Mouse (Mus musculus): ENCODE results near the gene Cactin.

Cactin gene

GRCm38 (mm10) chr10:81301321-81301720, 19.6 kb upstream of the Cactin start:
- Histone ChIP-seq H3K4me3 (replicated peaks; ENCODE audit: low read length) (no peak overlapping the region), H3K36me3 (ENCODE audit: insufficient read depth, low read length) (peaks cover 65% of the 10 kb centered on the region), H3K4me1 (replicated peaks; ENCODE audit: low read depth, low read length) (peaks cover 95% of the 10 kb centered on the region), H3K9me3 (ENCODE audit: low read length) (no peaks in the 10 kb centered on the region), H3K27me3 (ENCODE audit: insufficient read depth, low read length) (no peaks in the 10 kb centered on the region)
- TF ChIP-seq CTCF (conservative IDR thresholded peaks at IDR 0.05; ENCODE audit: low read length) = no peak
- no peak for TF ChIP-seq POU5F1 (IDR thresholded peaks at IDR 0.05; ENCODE audit: borderline replicate concordance, low read length)
- TF ChIP-seq NANOG (IDR thresholded peaks at IDR 0.05; ENCODE audit: borderline replicate concordance, low read length) = no peak

GRCm38 (mm10) chr10:81302288-81302687, 18.6 kb upstream of the Cactin start:
- Histone ChIP-seq H3K36me3 (ENCODE audit: insufficient read depth, low read length) (peaks cover 69% of the 10 kb centered on the region), H3K4me3 (replicated peaks; ENCODE audit: low read length) (no peak overlapping the region; the same call in 1 of the 2 replicates), H3K4me1 (replicated peaks; ENCODE audit: low read depth, low read length) (peaks cover 95% of the 10 kb centered on the region), H3K9me3 (ENCODE audit: low read length) (no peaks in the 10 kb centered on the region), H3K27me3 (ENCODE audit: insufficient read depth, low read length) (no peaks in the 10 kb centered on the region)
- TF ChIP-seq CTCF (conservative IDR thresholded peaks at IDR 0.05; ENCODE audit: low read length) (no peak), POU5F1 (IDR thresholded peaks at IDR 0.05; ENCODE audit: borderline replicate concordance, low read length) (no peak), NANOG (IDR thresholded peaks at IDR 0.05; ENCODE audit: borderline replicate concordance, low read length) (no peak)

- peaks cover 95% of the 10 kb centered on the region for H3K4me1 ChIP-seq (replicated peaks; ENCODE audit: low read depth, low read length)
- H3K4me3 ChIP-seq (replicated peaks; ENCODE audit: low read length) = no peak overlapping the region; the same call in 1 of the 2 replicates
- no peaks in the 10 kb centered on the region for H3K9me3 ChIP-seq (ENCODE audit: low read length)
- H3K27me3 ChIP-seq (ENCODE audit: insufficient read depth, low read length) = no peaks in the 10 kb centered on the region
- no peak for TF ChIP-seq CTCF (conservative IDR thresholded peaks at IDR 0.05; ENCODE audit: low read length)
- TF ChIP-seq POU5F1 (IDR thresholded peaks at IDR 0.05; ENCODE audit: borderline replicate concordance, low read length) = no peak
- TF ChIP-seq NANOG (IDR thresholded peaks at IDR 0.05; ENCODE audit: borderline replicate concordance, low read length) = no peak
- peaks cover 74% of the 10 kb centered on the region for H3K36me3 ChIP-seq (ENCODE audit: insufficient read depth, low read length)
These were observed 18.1 kb upstream of the Cactin start for GRCm38 (mm10) chr10:81302781-81303218.

- TF ChIP-seq CTCF (conservative IDR thresholded peaks at IDR 0.05; ENCODE audit: low read length) = no peak
- TF ChIP-seq NANOG (IDR thresholded peaks at IDR 0.05; ENCODE audit: borderline replicate concordance, low read length) = no peak
- no peak for TF ChIP-seq POU5F1 (IDR thresholded peaks at IDR 0.05; ENCODE audit: borderline replicate concordance, low read length)
- peaks cover 95% of the 10 kb centered on the region for H3K4me1 ChIP-seq (replicated peaks; ENCODE audit: low read depth, low read length)
- H3K4me3 ChIP-seq (replicated peaks; ENCODE audit: low read length) = no peak overlapping the region
- H3K36me3 ChIP-seq (ENCODE audit: insufficient read depth, low read length) = peaks cover 76% of the 10 kb centered on the region
- H3K27me3 ChIP-seq (ENCODE audit: insufficient read depth, low read length) = no peaks in the 10 kb centered on the region
- no peaks in the 10 kb centered on the region for H3K9me3 ChIP-seq (ENCODE audit: low read length)
These were observed 17.6 kb upstream of the Cactin start for GRCm38 (mm10) chr10:81303258-81303657.

GRCm38 (mm10) chr10:81303761-81304160, 17.1 kb upstream of the Cactin start:
- H3K27me3 ChIP-seq (ENCODE audit: insufficient read depth, low read length) = no peaks in the 10 kb centered on the region
- H3K4me3 ChIP-seq (replicated peaks; ENCODE audit: low read length) = no peak overlapping the region
- TF ChIP-seq CTCF (conservative IDR thresholded peaks at IDR 0.05; ENCODE audit: low read length) (no peak), POU5F1 (IDR thresholded peaks at IDR 0.05; ENCODE audit: borderline replicate concordance, low read length) (no peak), NANOG (IDR thresholded peaks at IDR 0.05; ENCODE audit: borderline replicate concordance, low read length) (no peak)
- no peaks in the 10 kb centered on the region for H3K9me3 ChIP-seq (ENCODE audit: low read length)
- peaks cover 93% of the 10 kb centered on the region for H3K4me1 ChIP-seq (replicated peaks; ENCODE audit: low read depth, low read length)
- H3K36me3 ChIP-seq (ENCODE audit: insufficient read depth, low read length) = peaks cover 77% of the 10 kb centered on the region

- peaks cover 77% of the 10 kb centered on the region for H3K36me3 ChIP-seq (ENCODE audit: insufficient read depth, low read length)
- TF ChIP-seq CTCF (conservative IDR thresholded peaks at IDR 0.05; ENCODE audit: low read length) (peak; percentile 72), NANOG (IDR thresholded peaks at IDR 0.05; ENCODE audit: borderline replicate concordance, low read length) (no peak), POU5F1 (IDR thresholded peaks at IDR 0.05; ENCODE audit: borderline replicate concordance, low read length) (no peak)
These were observed 16.2 kb upstream of the Cactin start for GRCm38 (mm10) chr10:81304597-81305238.

GRCm38 (mm10) chr10:81305663-81306062, 15.2 kb upstream of the Cactin start:
- H3K4me3 ChIP-seq (replicated peaks; ENCODE audit: low read length) = no peak overlapping the region
- H3K4me1 ChIP-seq (replicated peaks; ENCODE audit: low read depth, low read length) = peaks cover 93% of the 10 kb centered on the region
- H3K9me3 ChIP-seq (ENCODE audit: low read length) = no peaks in the 10 kb centered on the region
- H3K27me3 ChIP-seq (ENCODE audit: insufficient read depth, low read length) = no peaks in the 10 kb centered on the region
- TF ChIP-seq CTCF (conservative IDR thresholded peaks at IDR 0.05; ENCODE audit: low read length) (no peak), POU5F1 (IDR thresholded peaks at IDR 0.05; ENCODE audit: borderline replicate concordance, low read length) (no peak), NANOG (IDR thresholded peaks at IDR 0.05; ENCODE audit: borderline replicate concordance, low read length) (no peak)
- peaks cover 84% of the 10 kb centered on the region for H3K36me3 ChIP-seq (ENCODE audit: insufficient read depth, low read length)

More at GRCm38 (mm10) chr10:81304597-81305238, 16.2 kb upstream of the Cactin start:
- H3K9me3 ChIP-seq (ENCODE audit: low read length) = no peaks in the 10 kb centered on the region
- no peaks in the 10 kb centered on the region for H3K27me3 ChIP-seq (ENCODE audit: insufficient read depth, low read length)
- H3K4me1 ChIP-seq (replicated peaks; ENCODE audit: low read depth, low read length) = peaks cover 93% of the 10 kb centered on the region
- H3K4me3 ChIP-seq (replicated peaks; ENCODE audit: low read length) = no peak overlapping the region

GRCm38 (mm10) chr10:81306173-81306668, 14.7 kb upstream of the Cactin start:
- Histone ChIP-seq H3K27me3 (ENCODE audit: insufficient read depth, low read length) (no peaks in the 10 kb centered on the region), H3K36me3 (ENCODE audit: insufficient read depth, low read length) (peaks cover 87% of the 10 kb centered on the region), H3K4me1 (replicated peaks; ENCODE audit: low read depth, low read length) (peaks cover 94% of the 10 kb centered on the region), H3K4me3 (replicated peaks; ENCODE audit: low read length) (no peak overlapping the region), H3K9me3 (ENCODE audit: low read length) (no peaks in the 10 kb centered on the region)
- TF ChIP-seq NANOG (IDR thresholded peaks at IDR 0.05; ENCODE audit: borderline replicate concordance, low read length) (no peak), POU5F1 (IDR thresholded peaks at IDR 0.05; ENCODE audit: borderline replicate concordance, low read length) (no peak), CTCF (conservative IDR thresholded peaks at IDR 0.05; ENCODE audit: low read length) (no peak)

All from E14TG2a.4 (cell line).